Mouse (Mus musculus): ENCODE measurements around the gene Nme7. TPM values are rescaled to one million over a fixed set of nuclear protein-coding genes. Genes with fewer than 3 reads are reported as not detected.
A peak's percentile ranks its signal among the peaks of the same experiment; 100 is the strongest.

The Nme7 gene
- polyA plus RNA-seq, 1 experiment from 2014 or later, result 32.9 TPM

DNA sequence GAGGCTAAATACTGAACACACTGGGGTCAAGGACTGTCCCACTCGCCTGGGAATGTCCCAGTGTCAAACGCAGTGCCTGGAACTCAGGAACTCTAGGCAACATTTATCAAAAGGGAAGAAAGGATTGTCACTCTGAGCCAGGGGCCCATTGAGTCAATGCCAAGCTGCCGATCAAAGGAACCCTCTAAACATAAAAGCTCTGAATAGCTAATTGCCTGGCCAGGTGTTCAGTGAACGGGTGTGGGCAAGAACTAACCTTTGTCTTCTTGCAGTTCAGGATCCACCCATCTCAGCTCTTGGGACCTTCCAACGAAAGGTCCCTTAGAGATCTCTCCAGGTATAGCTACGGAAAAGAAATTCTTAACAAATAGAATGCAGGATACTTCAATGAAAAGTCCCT lies 167.1 kb downstream of the Nme7 start:
- H3K9me3 ChIP-seq, result no peaks in the 10 kb centered on the region

DNA sequence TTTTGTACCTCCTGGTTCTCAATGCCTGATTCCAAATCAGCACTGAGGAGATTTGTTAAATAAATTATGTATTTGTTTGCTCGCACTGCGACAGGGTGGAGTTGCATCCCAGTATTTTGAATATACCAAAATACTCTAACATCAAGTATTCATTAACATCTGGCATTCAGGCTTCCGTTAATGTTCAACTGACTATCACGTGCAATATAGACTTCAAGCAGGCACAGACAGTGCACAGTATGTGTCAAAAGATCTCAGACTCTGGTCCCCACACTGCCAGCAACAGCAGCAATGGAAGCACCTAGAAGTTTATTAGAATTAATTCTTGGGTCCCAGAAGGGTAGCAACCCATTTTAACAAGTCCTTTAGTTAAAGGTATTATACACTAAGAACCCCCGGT lies 167.7 kb downstream of the Nme7 start:
- peaks cover 8% of the 10 kb centered on the region; the same call in 1 of the 2 replicates for H3K4me1 ChIP-seq (replicated peaks)
- H3K4me2 ChIP-seq, result no peak overlapping the region
- H3K27ac ChIP-seq (replicated peaks), result no peak overlapping the region
- no peak overlapping the region for H3K9ac ChIP-seq
- 92% methylated on average over 5 of the region's 5 CpGs for WGBS
- H3K4me3 ChIP-seq, result no peak overlapping the region
- ATAC-seq (ENCODE audit: low FRiP score, low read depth), result no peak
- H3K27me3 ChIP-seq, result no peaks in the 10 kb centered on the region
- H3K9me3 ChIP-seq, result no peaks in the 10 kb centered on the region
- H3K36me3 ChIP-seq, result no peaks in the 10 kb centered on the region

More for the DNA sequence above, 167.1 kb downstream of the Nme7 start:
- Histone ChIP-seq H3K9ac (no peak overlapping the region), H3K27me3 (no peaks in the 10 kb centered on the region), H3K4me1 (replicated peaks) (peaks cover 8% of the 10 kb centered on the region; the same call in 1 of the 2 replicates), H3K4me3 (no peak overlapping the region), H3K4me2 (no peak overlapping the region), H3K27ac (replicated peaks) (no peak overlapping the region), H3K36me3 (no peaks in the 10 kb centered on the region)
- 57% methylated on average over 6 of the region's 6 CpGs for whole genome bisulfite sequencing
- no peak for ATAC-seq (ENCODE audit: low FRiP score, low read depth)

DNA sequence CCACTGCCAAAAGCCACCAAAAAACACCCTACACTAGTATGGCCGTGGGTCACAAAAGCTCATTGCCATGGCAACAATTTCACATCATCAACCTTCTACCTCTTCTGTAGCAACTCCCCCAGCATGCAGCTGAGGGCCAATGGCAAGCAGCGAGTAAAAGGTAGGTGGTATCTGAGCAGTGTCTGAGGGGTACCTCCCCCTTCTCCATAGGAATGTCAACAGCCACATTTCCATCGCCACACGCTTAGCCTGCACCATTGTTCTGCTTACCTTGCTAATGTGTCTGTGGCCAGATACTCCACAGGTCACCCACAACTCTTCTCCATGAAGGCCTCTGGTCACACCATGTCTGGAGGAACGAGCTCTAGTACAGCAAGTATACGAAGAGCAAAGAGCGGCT lies 169.5 kb downstream of the Nme7 start:
- whole genome bisulfite sequencing, result 89% methylated on average over 7 of the region's 7 CpGs
- H3K27me3 ChIP-seq, result no peaks in the 10 kb centered on the region

DNA sequence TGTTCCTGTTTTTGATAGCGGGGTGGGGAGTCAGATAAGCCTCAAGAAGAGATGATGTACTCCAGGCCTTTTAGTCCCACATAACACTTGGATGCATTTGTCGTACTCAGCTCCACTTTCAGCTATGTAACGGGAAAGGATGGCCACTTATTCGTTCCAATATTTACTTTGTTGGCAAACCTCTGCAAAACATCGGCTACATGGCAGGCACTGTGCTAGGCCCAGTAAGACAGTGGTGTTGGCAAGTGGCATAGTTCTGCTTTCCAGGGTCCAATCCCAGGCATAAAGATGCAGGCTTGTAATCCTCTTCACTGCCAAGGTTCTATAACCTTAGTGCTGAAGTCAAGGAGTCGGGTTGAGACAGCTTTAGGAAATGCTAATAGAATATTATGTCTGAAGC lies 170.4 kb downstream of the Nme7 start:
- Histone ChIP-seq H3K36me3 (no peaks in the 10 kb centered on the region), H3K27me3 (no peaks in the 10 kb centered on the region), H3K9ac (no peak overlapping the region), H3K4me1 (replicated peaks) (peaks cover 8% of the 10 kb centered on the region; the same call in 1 of the 2 replicates), H3K27ac (replicated peaks) (peak overlapping the region; percentile 32), H3K4me2 (no peak overlapping the region), H3K9me3 (no peaks in the 10 kb centered on the region), H3K4me3 (no peak overlapping the region)
- 87% methylated on average over 6 of the region's 6 CpGs for WGBS
- ATAC-seq (ENCODE audit: low FRiP score, low read depth), result no peak

More for the DNA sequence above, 169.5 kb downstream of the Nme7 start:
- no peak for ATAC-seq (ENCODE audit: low FRiP score, low read depth)
- no peaks in the 10 kb centered on the region for H3K9me3 ChIP-seq
- H3K4me2 ChIP-seq, result no peak overlapping the region
- H3K4me1 ChIP-seq (replicated peaks), result peaks cover 8% of the 10 kb centered on the region; the same call in 1 of the 2 replicates
- H3K27ac ChIP-seq (replicated peaks), result no peak overlapping the region
- no peak overlapping the region for H3K9ac ChIP-seq
- no peak overlapping the region for H3K4me3 ChIP-seq
- H3K36me3 ChIP-seq, result no peaks in the 10 kb centered on the region

DNA sequence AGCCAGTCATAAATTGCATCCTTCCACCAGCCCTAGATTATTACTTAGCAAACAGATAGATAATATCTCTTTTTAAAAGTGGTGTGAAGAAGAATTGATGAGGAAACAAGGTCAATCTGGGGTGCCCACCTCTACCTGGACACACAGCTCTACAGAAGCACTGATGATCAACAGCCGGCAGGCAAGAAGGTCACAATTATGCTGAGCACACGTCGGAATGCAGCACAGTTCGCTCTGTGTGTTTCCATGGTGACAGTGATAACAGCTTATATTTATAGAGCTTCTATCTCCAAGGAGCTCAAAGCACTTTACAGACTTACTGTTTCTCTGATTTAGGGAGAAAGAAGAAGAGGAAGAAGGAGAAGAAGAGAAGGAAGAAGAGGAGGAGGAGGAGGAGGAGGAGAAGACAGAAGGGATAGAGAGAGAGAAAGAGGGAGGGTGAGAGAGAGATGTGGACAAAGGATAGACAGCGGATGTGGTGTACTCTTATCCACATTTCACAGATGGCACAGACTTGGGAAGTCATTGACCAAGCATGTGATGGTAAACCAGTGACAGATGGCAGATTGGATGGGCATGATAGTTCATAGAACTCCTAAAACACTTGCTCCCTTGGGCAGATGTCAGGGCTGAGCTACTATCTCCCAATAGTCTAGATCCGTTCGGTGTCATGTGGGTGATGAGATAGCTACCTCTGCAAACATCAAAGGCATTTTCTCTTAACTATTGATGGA lies 171.0 kb downstream of the Nme7 start:
- Histone ChIP-seq H3K4me1 (replicated peaks) (peaks cover 8% of the 10 kb centered on the region; the same call in 1 of the 2 replicates), H3K9ac (no peak overlapping the region), H3K4me2 (no peak overlapping the region), H3K27me3 (no peaks in the 10 kb centered on the region), H3K36me3 (no peaks in the 10 kb centered on the region), H3K9me3 (no peaks in the 10 kb centered on the region), H3K4me3 (no peak overlapping the region), H3K27ac (replicated peaks) (peak overlapping the region; percentile 32)
- peak; percentile 64; the same call in 1 of the 2 replicates for ATAC-seq (ENCODE audit: low FRiP score, low read depth)
- WGBS, result 48% methylated on average over 7 of the region's 7 CpGs

DNA sequence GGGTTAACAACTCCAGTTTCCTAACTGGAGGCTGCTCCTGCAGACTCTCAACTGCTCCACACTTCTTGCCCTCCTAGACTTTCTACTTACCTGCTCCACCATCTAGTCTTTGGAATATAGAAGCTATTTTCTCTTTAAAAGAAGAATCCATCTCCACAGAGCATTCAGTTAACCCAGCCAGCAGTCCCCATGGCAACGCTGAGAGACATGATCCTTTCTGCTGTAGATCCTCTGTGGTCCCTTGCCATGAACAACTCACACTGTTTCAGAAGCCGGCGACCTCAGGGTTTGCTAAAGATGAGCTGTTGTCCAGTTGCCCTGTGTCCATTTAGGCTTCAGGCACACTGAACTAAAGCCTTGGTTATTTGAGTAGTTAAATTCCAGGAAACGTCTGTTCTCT lies 172.0 kb downstream of the Nme7 start:
- no peak overlapping the region for H3K4me3 ChIP-seq
- no peaks in the 10 kb centered on the region for H3K27me3 ChIP-seq
- H3K4me1 ChIP-seq (replicated peaks), result peaks cover 8% of the 10 kb centered on the region; the same call in 1 of the 2 replicates
- H3K9ac ChIP-seq, result no peak overlapping the region
- no peak overlapping the region for H3K27ac ChIP-seq (replicated peaks)
- 88% methylated on average over 4 of the region's 4 CpGs for WGBS
- H3K36me3 ChIP-seq, result no peaks in the 10 kb centered on the region
- ATAC-seq (ENCODE audit: low FRiP score, low read depth), result no peak
- H3K4me2 ChIP-seq, result no peak overlapping the region
- H3K9me3 ChIP-seq, result no peaks in the 10 kb centered on the region

DNA sequence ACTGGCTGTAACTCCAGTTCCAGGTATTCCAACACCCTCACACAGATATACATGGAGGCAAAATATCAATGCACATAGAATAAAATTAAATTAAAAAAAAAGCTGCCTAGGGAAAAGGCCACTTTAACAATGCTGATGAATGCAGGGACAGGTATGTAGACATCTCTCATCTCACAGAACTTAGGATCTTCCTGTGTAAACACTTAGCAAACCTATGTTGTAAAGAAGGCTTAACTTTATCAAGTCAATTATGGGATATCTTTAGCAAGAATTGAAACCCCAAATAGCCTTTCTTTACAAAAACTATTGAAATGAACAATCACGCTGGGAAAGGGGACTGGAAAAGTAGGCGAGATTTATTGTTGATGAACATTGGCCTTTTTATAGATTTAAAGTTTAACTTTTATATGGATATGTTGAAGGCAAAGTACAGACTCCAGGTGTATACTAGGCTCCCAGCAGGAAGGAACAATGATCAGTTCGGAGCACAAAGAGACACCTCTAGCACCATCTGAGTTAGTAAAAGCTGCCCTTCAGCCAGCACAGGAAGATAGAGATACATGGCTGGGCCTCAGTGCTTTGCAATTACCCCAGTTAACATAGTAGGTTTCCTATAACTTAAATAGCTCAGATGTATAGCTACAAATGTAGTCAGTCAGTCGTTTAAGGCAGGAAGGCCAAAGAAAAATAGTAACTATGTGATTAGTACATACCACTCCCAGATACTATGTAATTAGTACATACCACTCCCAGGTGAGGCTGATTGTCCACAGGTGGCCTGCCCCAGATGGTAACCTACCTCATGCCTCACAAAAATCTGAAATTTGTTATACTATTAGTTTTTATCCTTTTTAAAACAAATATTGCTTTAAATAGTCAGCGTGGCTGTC lies 177.1 kb downstream of the Nme7 start:
- no peaks in the 10 kb centered on the region for H3K9me3 ChIP-seq
- no peak overlapping the region for H3K9ac ChIP-seq
- no peak for ATAC-seq (ENCODE audit: low FRiP score, low read depth)
- H3K27ac ChIP-seq (replicated peaks), result no peak overlapping the region
- no peaks in the 10 kb centered on the region for H3K27me3 ChIP-seq
- H3K4me1 ChIP-seq (replicated peaks), result no peaks in the 10 kb centered on the region
- H3K4me2 ChIP-seq, result no peak overlapping the region
- WGBS, result 91% methylated on average over 5 of the region's 5 CpGs
- no peaks in the 10 kb centered on the region for H3K36me3 ChIP-seq
- no peak overlapping the region for H3K4me3 ChIP-seq

DNA sequence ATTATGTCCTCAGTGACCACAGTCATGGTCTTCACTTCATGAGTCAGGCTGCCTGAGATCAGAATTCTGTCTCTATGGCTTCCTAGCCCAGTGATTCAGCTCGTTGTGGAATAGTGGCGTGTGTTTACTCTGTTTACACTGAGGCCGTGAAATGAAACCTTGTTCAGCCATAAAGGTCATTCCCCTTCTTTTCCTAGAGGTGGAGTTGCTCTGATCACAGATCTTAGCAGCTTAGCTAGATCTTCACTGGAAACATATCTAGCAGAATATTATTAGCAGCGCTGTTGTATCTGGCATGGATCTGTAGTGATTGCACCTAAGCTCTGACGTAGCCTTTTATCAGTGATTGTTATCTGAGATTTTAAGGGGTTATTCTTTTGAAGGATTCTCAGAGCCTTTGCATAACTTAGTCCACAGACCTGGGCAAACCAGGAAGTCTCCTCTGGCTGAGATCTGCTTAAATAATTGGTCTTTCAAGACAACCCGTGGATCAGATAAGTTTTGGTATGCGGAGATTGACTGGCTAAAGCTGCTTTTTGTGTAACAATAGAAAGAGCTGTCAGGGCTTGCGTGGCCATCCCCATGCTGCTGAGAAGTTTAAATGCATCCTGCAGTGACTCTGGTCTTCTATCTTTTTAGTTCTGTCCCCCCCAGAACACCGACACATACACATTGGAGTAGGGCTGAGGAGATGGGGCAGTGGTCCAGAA lies 177.9 kb downstream of the Nme7 start:
- Histone ChIP-seq H3K9ac (no peak overlapping the region), H3K27ac (replicated peaks) (no peak overlapping the region), H3K4me3 (no peak overlapping the region), H3K4me2 (no peak overlapping the region), H3K36me3 (no peaks in the 10 kb centered on the region), H3K4me1 (replicated peaks) (no peaks in the 10 kb centered on the region), H3K27me3 (no peaks in the 10 kb centered on the region), H3K9me3 (no peaks in the 10 kb centered on the region)
- ATAC-seq (ENCODE audit: low FRiP score, low read depth), result no peak
- WGBS, result 58% methylated on average over 9 of the region's 9 CpGs

DNA sequence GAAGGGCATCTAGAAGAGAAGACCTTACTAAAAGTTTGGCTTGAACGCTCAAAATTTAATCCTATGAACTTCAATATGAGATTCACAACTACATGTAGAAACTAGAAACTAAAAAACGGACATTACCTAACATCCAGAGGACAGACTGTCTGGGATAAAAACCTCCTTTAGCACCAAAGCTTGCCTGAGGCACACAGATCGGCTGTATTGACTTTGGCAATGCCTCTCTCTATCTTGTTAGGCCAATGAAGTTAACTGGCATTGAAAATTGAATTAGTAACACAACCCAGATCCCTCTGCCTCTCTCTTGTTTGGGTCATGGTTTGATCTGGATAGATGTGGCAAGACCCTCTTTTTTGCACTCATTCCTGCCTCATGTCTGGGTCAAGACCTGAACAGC lies 178.9 kb downstream of the Nme7 start:
- H3K4me1 ChIP-seq (replicated peaks), result no peaks in the 10 kb centered on the region
- no peaks in the 10 kb centered on the region for H3K27me3 ChIP-seq
- H3K9ac ChIP-seq, result no peak overlapping the region
- 72% methylated on average over 3 of the region's 3 CpGs for WGBS
- no peaks in the 10 kb centered on the region for H3K9me3 ChIP-seq
- no peaks in the 10 kb centered on the region for H3K36me3 ChIP-seq
- H3K4me3 ChIP-seq, result no peak overlapping the region
- H3K27ac ChIP-seq (replicated peaks), result no peak overlapping the region
- H3K4me2 ChIP-seq, result no peak overlapping the region
- ATAC-seq (ENCODE audit: low FRiP score, low read depth), result no peak

DNA sequence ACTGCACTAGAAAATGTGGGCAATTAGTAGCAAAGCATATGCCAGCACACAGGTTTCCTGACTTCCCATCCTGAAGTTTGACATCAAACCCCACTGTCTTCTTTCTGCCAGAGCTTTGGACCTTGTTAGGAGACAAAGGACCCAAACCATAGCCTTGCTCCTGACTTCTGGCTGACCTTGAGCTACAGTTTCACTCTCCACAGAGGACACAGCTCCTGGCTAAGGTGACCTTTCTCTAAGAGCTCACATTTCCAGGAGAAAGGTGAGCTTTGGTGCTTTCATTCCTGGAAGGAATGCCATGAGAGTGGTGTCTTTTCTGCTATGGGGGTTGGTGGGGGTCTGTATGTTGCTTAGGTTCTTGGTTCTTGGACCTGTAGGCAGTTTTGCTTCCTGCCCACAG lies 179.8 kb downstream of the Nme7 start:
- H3K4me3 ChIP-seq, result no peak overlapping the region
- H3K4me1 ChIP-seq (replicated peaks), result no peaks in the 10 kb centered on the region
- no peak overlapping the region for H3K27ac ChIP-seq (replicated peaks)
- H3K9ac ChIP-seq, result no peak overlapping the region
- no peak for ATAC-seq (ENCODE audit: low FRiP score, low read depth)
- H3K9me3 ChIP-seq, result no peaks in the 10 kb centered on the region
- H3K36me3 ChIP-seq, result no peaks in the 10 kb centered on the region
- no peak overlapping the region for H3K4me2 ChIP-seq
- no peaks in the 10 kb centered on the region for H3K27me3 ChIP-seq

Measured in hindbrain, embryonic 15.5 days (tissue).